Mouse (Mus musculus): Measurements from ENCODE around the gene Smarca1. TPM values are rescaled to one million over a fixed set of nuclear protein-coding genes. Genes with fewer than 3 reads are reported as not detected.

The Smarca1 gene
- 31.3 and 34.4 TPM in 2 replicates for polyA plus RNA-seq (2015; fragmentation: Nextera tagmentation; extraction: Ambion mirVana)

DNA sequence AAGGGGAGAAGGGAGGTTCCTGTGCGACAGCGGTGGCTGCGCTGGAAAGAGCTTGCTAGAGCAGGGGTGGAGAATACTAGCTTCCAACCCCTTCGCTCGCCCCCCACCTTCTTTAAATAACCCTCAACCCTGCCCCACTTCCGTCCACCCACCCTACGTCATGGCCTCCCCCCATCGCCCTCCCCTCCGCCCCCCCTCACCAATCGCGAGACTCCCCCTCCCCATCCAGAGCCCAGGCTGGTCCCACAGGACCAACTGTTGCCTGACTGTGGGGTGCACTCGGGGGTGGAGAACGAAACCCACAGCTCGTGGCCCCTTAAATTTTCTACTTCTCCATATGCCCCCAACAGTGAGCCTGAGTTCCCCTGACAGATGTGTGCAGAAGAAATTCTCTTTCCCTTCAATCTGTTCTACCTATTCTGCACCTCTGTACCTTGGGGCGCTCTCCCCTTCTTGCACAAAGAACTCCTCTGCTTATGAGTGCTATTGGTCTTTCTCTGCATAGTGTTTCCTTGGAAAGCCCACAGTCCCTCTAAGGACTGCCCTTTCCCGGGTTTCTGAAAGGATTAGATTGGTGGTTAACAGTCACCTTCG is at the start of gene Smarca1:
Gene Smarca1 (minus strand): TSS at position 544 of the 594 bp plus-strand sequence.
- H3K9ac ChIP-seq (ENCODE audit: low read depth, low read length): peak within 1 kb of the TSS; percentile 80
- 18% methylated on average over 11 of the region's 17 CpGs for WGBS
- peak; percentile 90 for ATAC-seq
- peak within 1 kb of the TSS; percentile 85 for H3K27ac ChIP-seq (ENCODE audit: low read depth, low read length)
- H3K9me3 ChIP-seq (ENCODE audit: control insufficient read depth, low read length): no peaks in the 10 kb centered on the region
- H3K4me1 ChIP-seq (ENCODE audit: control insufficient read depth, insufficient read depth, low read depth, low read length): no peaks in the 10 kb centered on the region
- H3K27me3 ChIP-seq (replicated peaks; ENCODE audit: control insufficient read depth, insufficient read depth, low read length): no peaks in the 10 kb centered on the region
- no peaks in the 10 kb centered on the region for H3K36me3 ChIP-seq (ENCODE audit: control insufficient read depth, insufficient read depth, low read length)
- peak within 1 kb of the TSS; percentile 58 for H3K4me2 ChIP-seq (ENCODE audit: low read length)
- peak within 1 kb of the TSS; percentile 65 for H3K4me3 ChIP-seq (ENCODE audit: low read length)

DNA sequence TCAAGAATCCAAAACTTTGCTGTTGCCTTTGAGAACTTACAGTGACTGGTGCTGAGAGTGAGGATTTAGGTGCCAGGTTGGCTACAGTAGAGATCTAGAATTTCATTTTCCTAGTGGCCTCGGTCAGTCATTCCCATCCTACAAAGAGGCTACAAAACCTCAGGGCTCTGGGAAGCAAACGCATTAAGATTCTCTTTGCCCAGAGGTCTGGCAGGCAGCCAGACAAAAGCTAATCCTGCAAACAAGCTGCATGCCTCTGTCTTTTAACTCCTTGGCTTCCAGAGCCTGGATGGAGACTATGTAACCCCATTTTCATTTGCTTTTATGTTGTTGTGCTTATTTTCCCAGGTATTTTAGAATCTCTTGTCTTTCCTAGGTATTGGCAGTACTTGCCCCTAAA is 45.0 kb upstream of the Smarca1 start:
- Histone ChIP-seq H3K27ac (ENCODE audit: low read depth, low read length) (no peak overlapping the region), H3K4me1 (ENCODE audit: control insufficient read depth, insufficient read depth, low read depth, low read length) (no peaks in the 10 kb centered on the region), H3K4me3 (ENCODE audit: low read length) (no peak overlapping the region), H3K36me3 (ENCODE audit: control insufficient read depth, insufficient read depth, low read length) (no peaks in the 10 kb centered on the region), H3K27me3 (replicated peaks; ENCODE audit: control insufficient read depth, insufficient read depth, low read length) (no peaks in the 10 kb centered on the region), H3K4me2 (ENCODE audit: low read length) (no peak overlapping the region), H3K9ac (ENCODE audit: low read depth, low read length) (no peak overlapping the region), H3K9me3 (ENCODE audit: control insufficient read depth, low read length) (no peaks in the 10 kb centered on the region)
- ATAC-seq: no peak
- 19% methylated on average over 2 of the region's 2 CpGs for WGBS

DNA sequence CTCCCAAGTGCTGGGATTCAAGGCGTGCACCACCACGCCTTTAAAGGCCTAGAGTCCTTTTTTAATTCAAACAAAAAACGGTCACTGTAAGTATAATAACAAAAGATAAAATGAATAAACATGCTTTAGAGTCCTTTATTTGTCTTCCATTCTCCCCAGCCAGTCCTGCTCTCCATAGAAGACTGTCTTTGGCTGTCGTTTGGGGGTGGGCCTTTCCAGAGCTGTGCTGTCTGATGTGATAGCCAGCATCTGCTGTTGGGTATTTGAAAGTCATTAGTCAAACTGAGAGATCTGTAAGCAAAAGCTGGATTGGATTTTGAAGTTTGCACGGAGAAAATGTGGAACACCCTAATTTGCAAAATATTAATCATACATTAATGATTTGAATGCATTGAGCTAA is 44.1 kb upstream of the Smarca1 start:
- Histone ChIP-seq H3K9ac (ENCODE audit: low read depth, low read length) (no peak overlapping the region), H3K4me1 (ENCODE audit: control insufficient read depth, insufficient read depth, low read depth, low read length) (no peaks in the 10 kb centered on the region), H3K36me3 (ENCODE audit: control insufficient read depth, insufficient read depth, low read length) (no peaks in the 10 kb centered on the region), H3K4me2 (ENCODE audit: low read length) (no peak overlapping the region), H3K4me3 (ENCODE audit: low read length) (no peak overlapping the region), H3K27me3 (replicated peaks; ENCODE audit: control insufficient read depth, insufficient read depth, low read length) (no peaks in the 10 kb centered on the region), H3K27ac (ENCODE audit: low read depth, low read length) (no peak overlapping the region), H3K9me3 (ENCODE audit: control insufficient read depth, low read length) (no peaks in the 10 kb centered on the region)
- WGBS: 66% methylated on average over 5 of the region's 5 CpGs
- no peak for ATAC-seq

DNA sequence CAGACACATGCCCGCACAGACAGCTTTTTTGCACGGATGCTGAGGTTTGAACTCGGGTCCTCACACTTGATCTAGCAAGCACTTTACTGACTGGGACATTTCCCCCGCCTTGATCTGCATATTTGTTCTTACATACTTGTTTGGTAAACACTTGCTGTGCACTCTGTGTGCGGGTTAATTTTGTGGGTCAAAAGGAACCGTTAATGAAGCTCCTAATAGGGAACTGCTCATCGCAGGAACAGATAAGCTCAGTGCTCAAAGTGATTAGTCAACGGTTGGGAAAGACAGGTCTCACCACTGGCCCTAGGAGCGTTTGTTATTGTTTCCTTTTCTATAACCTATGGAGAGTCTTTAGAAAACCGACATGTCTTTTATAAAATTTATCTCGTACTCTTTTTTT is 41.6 kb upstream of the Smarca1 start:
- Histone ChIP-seq H3K27ac (ENCODE audit: low read depth, low read length) (no peak overlapping the region), H3K36me3 (ENCODE audit: control insufficient read depth, insufficient read depth, low read length) (0 out of 2 replicates have a peak, but pooled peaks cover 2% of the 10 kb centered on the region), H3K4me3 (ENCODE audit: low read length) (no peak overlapping the region), H3K9me3 (ENCODE audit: control insufficient read depth, low read length) (no peaks in the 10 kb centered on the region), H3K4me2 (ENCODE audit: low read length) (no peak overlapping the region), H3K4me1 (ENCODE audit: control insufficient read depth, insufficient read depth, low read depth, low read length) (no peaks in the 10 kb centered on the region), H3K27me3 (replicated peaks; ENCODE audit: control insufficient read depth, insufficient read depth, low read length) (no peaks in the 10 kb centered on the region), H3K9ac (ENCODE audit: low read depth, low read length) (no peak overlapping the region)
- WGBS: 92% methylated on average over 11 of the region's 11 CpGs
- no peak for ATAC-seq

DNA sequence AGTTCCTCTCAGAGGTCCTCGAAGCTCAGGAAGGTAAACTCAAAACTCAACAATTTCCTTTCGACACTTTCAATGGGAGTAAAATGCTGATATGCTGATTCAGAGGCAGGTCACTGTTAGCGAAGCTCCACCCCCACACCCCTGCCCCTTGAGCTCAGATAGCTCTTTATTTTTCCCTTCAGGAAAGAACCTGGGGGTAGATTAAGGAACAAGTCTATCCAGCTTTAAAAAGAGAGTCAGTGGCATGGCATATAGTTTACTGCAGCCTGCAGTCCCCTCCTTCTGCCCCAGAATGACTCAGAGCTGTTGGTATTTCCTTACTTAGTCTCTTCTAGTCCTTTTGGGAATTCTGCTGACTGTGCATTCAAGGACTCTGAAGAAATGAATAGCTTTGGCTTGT is 37.7 kb upstream of the Smarca1 start:
- Histone ChIP-seq H3K4me3 (ENCODE audit: low read length) (no peak overlapping the region), H3K27ac (ENCODE audit: low read depth, low read length) (no peak overlapping the region), H3K4me2 (ENCODE audit: low read length) (no peak overlapping the region), H3K36me3 (ENCODE audit: control insufficient read depth, insufficient read depth, low read length) (0 out of 2 replicates have a peak, but pooled peaks cover 2% of the 10 kb centered on the region), H3K4me1 (ENCODE audit: control insufficient read depth, insufficient read depth, low read depth, low read length) (no peaks in the 10 kb centered on the region), H3K9ac (ENCODE audit: low read depth, low read length) (no peak overlapping the region), H3K9me3 (ENCODE audit: control insufficient read depth, low read length) (no peaks in the 10 kb centered on the region), H3K27me3 (replicated peaks; ENCODE audit: control insufficient read depth, insufficient read depth, low read length) (no peaks in the 10 kb centered on the region)
- 76% methylated on average over 3 of the region's 3 CpGs for WGBS
- ATAC-seq: no peak

DNA sequence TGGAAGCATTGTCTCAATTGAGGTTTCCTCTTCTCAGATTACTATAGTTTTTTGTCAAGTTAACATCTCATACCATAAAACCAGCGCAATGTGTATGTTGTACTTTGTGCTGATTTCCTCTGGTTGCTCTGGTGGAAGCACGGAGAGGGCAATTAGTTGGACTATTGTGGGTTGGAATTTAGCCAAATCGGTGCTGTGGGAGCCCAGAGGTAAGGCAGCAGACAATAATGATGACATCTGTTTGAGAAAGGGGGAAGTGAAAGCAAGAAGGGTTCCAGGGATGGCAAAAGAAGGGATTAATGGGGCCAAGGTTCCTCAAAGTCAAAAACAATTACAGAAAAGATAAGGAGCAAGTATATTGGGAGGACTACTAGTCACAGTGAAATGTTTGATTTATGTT is 35.2 kb upstream of the Smarca1 start:
- WGBS: 67% methylated on average over 3 of the region's 3 CpGs
- Histone ChIP-seq H3K27ac (ENCODE audit: low read depth, low read length) (no peak overlapping the region), H3K4me2 (ENCODE audit: low read length) (no peak overlapping the region), H3K4me3 (ENCODE audit: low read length) (no peak overlapping the region), H3K9ac (ENCODE audit: low read depth, low read length) (no peak overlapping the region), H3K36me3 (ENCODE audit: control insufficient read depth, insufficient read depth, low read length) (0 out of 2 replicates have a peak, but pooled peaks cover 2% of the 10 kb centered on the region), H3K27me3 (replicated peaks; ENCODE audit: control insufficient read depth, insufficient read depth, low read length) (no peaks in the 10 kb centered on the region), H3K4me1 (ENCODE audit: control insufficient read depth, insufficient read depth, low read depth, low read length) (no peaks in the 10 kb centered on the region), H3K9me3 (ENCODE audit: control insufficient read depth, low read length) (no peaks in the 10 kb centered on the region)
- no peak for ATAC-seq

DNA sequence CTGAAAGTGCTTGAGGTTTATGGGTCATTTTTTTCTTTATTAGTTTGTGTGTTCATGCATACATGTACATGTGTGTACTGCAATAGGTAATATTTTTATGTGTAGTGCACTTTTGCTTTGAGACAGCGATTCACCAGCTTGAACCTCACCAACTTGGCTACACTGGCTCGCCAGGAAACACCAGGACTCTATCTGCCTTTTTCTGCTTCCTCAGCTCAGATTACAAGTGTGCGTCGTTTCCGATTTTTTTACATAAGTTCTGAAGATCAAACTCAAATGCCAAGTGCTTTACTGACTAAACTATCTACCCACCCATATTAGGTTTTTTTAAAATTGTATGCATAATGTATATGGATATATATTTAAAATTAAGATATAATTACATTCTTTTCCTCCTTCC is 27.8 kb upstream of the Smarca1 start:
- WGBS: 92% methylated on average over 5 of the region's 5 CpGs
- no peaks in the 10 kb centered on the region for H3K9me3 ChIP-seq (ENCODE audit: control insufficient read depth, low read length)

DNA sequence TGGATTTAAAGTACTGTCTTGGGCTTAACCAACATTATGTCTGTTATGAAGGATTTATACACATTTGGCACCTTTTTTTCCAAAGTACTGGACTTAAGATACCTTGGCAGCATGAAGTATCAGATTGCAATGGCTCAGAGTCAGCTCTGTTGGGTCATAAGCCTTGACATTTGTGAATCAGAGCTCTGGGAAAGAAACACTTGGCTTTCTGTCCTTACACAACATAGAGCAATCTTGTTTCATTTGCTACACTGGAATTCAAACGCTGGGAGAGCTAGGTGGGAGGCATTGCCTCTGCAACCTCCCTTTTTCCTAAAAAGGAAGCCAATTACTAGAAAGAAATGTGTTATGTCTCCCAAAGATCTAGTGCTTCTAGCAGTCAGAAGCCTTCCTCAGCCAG is 24.1 kb upstream of the Smarca1 start:
- Histone ChIP-seq H3K4me3 (ENCODE audit: low read length) (no peak overlapping the region), H3K27ac (ENCODE audit: low read depth, low read length) (no peak overlapping the region), H3K9me3 (ENCODE audit: control insufficient read depth, low read length) (no peaks in the 10 kb centered on the region), H3K27me3 (replicated peaks; ENCODE audit: control insufficient read depth, insufficient read depth, low read length) (no peaks in the 10 kb centered on the region), H3K9ac (ENCODE audit: low read depth, low read length) (no peak overlapping the region), H3K4me1 (ENCODE audit: control insufficient read depth, insufficient read depth, low read depth, low read length) (no peaks in the 10 kb centered on the region; the same call in 1 of the 2 replicates), H3K36me3 (ENCODE audit: control insufficient read depth, insufficient read depth, low read length) (no peaks in the 10 kb centered on the region), H3K4me2 (ENCODE audit: low read length) (no peak overlapping the region)
- WGBS: 67% methylated on average over 1 of the region's 1 CpGs
- no peak for ATAC-seq

More for the DNA sequence above, 27.8 kb upstream of the Smarca1 start:
- Histone ChIP-seq H3K4me3 (ENCODE audit: low read length) (no peak overlapping the region), H3K27me3 (replicated peaks; ENCODE audit: control insufficient read depth, insufficient read depth, low read length) (no peaks in the 10 kb centered on the region), H3K27ac (ENCODE audit: low read depth, low read length) (no peak overlapping the region), H3K4me2 (ENCODE audit: low read length) (no peak overlapping the region), H3K36me3 (ENCODE audit: control insufficient read depth, insufficient read depth, low read length) (no peaks in the 10 kb centered on the region), H3K9ac (ENCODE audit: low read depth, low read length) (no peak overlapping the region), H3K4me1 (ENCODE audit: control insufficient read depth, insufficient read depth, low read depth, low read length) (no peaks in the 10 kb centered on the region)
- ATAC-seq: no peak

DNA sequence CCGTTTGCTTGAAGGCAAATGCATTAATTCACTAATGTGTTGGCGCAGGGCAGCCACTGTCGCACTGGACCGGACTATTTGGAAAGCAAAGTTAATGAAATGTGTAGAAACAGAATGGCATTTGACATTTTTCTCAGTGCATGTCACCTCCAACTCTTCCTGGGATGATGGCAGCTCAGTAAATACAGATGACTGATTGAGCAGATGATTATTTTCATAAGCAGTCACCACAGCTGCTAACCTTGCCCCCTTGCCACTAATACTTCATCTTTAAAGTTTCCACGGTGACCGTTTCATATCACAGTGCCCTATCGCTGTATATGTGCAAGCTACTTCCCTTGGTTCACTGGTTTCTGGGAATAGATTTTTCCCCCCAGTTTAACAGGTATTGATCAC is 20.8 kb upstream of the Smarca1 start:
- Histone ChIP-seq H3K36me3 (ENCODE audit: control insufficient read depth, insufficient read depth, low read length) (no peaks in the 10 kb centered on the region), H3K27me3 (replicated peaks; ENCODE audit: control insufficient read depth, insufficient read depth, low read length) (no peaks in the 10 kb centered on the region), H3K4me3 (ENCODE audit: low read length) (no peak overlapping the region; the same call in 1 of the 2 replicates), H3K27ac (ENCODE audit: low read depth, low read length) (no peak overlapping the region), H3K4me1 (ENCODE audit: control insufficient read depth, insufficient read depth, low read depth, low read length) (no peaks in the 10 kb centered on the region; the same call in 1 of the 2 replicates), H3K9me3 (ENCODE audit: control insufficient read depth, low read length) (no peaks in the 10 kb centered on the region), H3K9ac (ENCODE audit: low read depth, low read length) (no peak overlapping the region), H3K4me2 (ENCODE audit: low read length) (peak overlapping the region; percentile 69)
- ATAC-seq: no peak
- 77% methylated on average over 7 of the region's 7 CpGs for WGBS
